Mouse (Mus musculus) intestine, postnatal 0 days (tissue): ENCODE results near the gene Apol9b. TPM values are rescaled to one million over a fixed set of nuclear protein-coding genes. Genes with fewer than 3 reads are reported as not detected.
A peak's percentile ranks its signal among the peaks of the same experiment; 100 is the strongest.
"Not testable (repeated sequence)": the region's sequence is repeated elsewhere in the genome, so short reads cannot be mapped to it uniquely, and the experiment has no call there.

Experiments used
- ATAC-seq: fragments of 200-750 bp; cut with Nextera tagmentation; 2 replicates; pipeline ENCODE4 v1.8.0; 2017; ENCODE audit warnings: mild to moderate bottlenecking, moderate TSS enrichment, moderate library complexity
- H3K27ac ChIP-seq: fragments of 300-500 bp; sonication (generic); 2 replicates; pipeline ENCODE4 v1.5.1; 2014; ENCODE audit warnings: mild to moderate bottlenecking, low read depth, low read length, moderate library complexity
- H3K27me3 ChIP-seq: fragments of 300-500 bp; sonication (generic); replicated peaks from 2 replicates; pipeline ENCODE4 v1.6.1; 2014; ENCODE audit warnings: low read length, mixed read lengths; ENCODE audit not compliant: control insufficient read depth, insufficient read depth
- H3K36me3 ChIP-seq: fragments of 300-500 bp; sonication (generic); 2 replicates; pipeline ENCODE4 v1.6.1; 2014; ENCODE audit warnings: mild to moderate bottlenecking, moderate library complexity; ENCODE audit not compliant: control insufficient read depth, insufficient read depth
- H3K4me1 ChIP-seq: fragments of 300-500 bp; sonication (generic); replicated peaks from 2 replicates; pipeline ENCODE4 v1.6.1; 2014; ENCODE audit warnings: antibody characterized with exemption, low read length, mixed read lengths; ENCODE audit not compliant: control insufficient read depth, insufficient read depth
- H3K4me2 ChIP-seq: fragments of 300-500 bp; sonication (generic); replicated peaks from 2 replicates; pipeline ENCODE4 v1.6.1; 2014; ENCODE audit warnings: low read depth, mild to moderate bottlenecking, moderate library complexity
- H3K4me3 ChIP-seq: fragments of 300-500 bp; sonication (generic); 2 replicates; pipeline ENCODE4 v1.5.1; 2014; ENCODE audit warnings: low read depth, low read length
- H3K9ac ChIP-seq: fragments of 300-500 bp; sonication (generic); 2 replicates; pipeline ENCODE4 v1.6.1; 2014; ENCODE audit warnings: mild to moderate bottlenecking, low read depth, low read length
- H3K9me3 ChIP-seq: fragments of 300-500 bp; sonication (generic); 2 replicates; pipeline ENCODE4 v1.6.1; 2016; ENCODE audit warnings: mixed run types; ENCODE audit not compliant: control insufficient read depth
- CTCF ChIP-seq: sonication (generic); IDR thresholded peaks from 2 replicates; pipeline ENCODE4 v1.5.1; 2016; ENCODE audit warnings: low read depth, mild to moderate bottlenecking, control low read depth, antibody characterized with exemption, moderate library complexity
- WGBS: fragments of 180-500 bp; shearing (Covaris S2); extraction: QIAGEN DNeasy Blood & Tissue Kit; methylation state at CpG from one replicate; pipeline ENCODE4 v1.1.7; 2014; 5-methylcytosine and 5-hydroxymethylcytosine counted together
- polyA plus RNA-seq: library from polyadenylated mRNA; unstranded; fragments of >200 nt; fragmentation: Nextera tagmentation; extraction: Ambion mirVana; gene quantifications from 2 replicates; pipeline ENCODE4 v1.2.1, GENCODE M21; 2015

The Apol9b gene
- polyA plus RNA-seq, 1 experiment from 2014 or later: 4.1 TPM

GRCm38 (mm10) chr15:77740511-77741297 is 11.9 kb downstream of the Apol9b start:
- Histone ChIP-seq H3K27ac (no peak overlapping the region), H3K36me3 (no peaks in the 10 kb centered on the region), H3K4me3 (no peak overlapping the region), H3K27me3 (peaks cover 9% of the 10 kb centered on the region), H3K4me2 (no peak overlapping the region), H3K9ac (no peak overlapping the region), H3K9me3 (no peaks in the 10 kb centered on the region), H3K4me1 (no peaks in the 10 kb centered on the region)
- WGBS: 54% methylated on average over 9 of the region's 9 CpGs
- ATAC-seq: peak; percentile 84
- peak; percentile 74 for TF ChIP-seq CTCF

DNA sequence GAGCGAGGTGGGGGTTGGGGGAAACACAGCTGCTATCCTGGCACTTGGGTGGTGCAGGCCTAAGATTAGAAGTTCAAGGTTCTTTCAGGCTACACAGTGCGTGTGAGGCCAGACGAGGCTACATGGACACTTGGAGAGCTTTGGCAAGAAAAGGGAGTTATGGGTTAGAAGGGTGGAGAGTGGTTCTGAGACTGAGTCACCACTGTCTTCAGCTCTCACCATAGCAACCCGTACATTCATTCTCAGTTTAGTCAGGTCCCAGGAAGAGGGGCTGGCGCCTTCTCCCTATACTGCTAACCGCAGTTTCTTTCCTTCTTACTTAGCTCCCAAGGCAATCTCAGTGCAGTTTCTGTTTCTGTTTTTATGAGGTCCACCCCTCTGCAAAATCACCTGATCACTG is 12.7 kb downstream of the Apol9b start:
- not testable (repeated sequence) for H3K27ac ChIP-seq, H3K36me3 ChIP-seq, H3K4me2 ChIP-seq, H3K9ac ChIP-seq, H3K4me1 ChIP-seq, H3K9me3 ChIP-seq, H3K4me3 ChIP-seq
- peaks cover 17% of the 10 kb centered on the region for H3K27me3 ChIP-seq
- ATAC-seq: peak; percentile 68
- WGBS: 62% methylated on average over 6 of the region's 6 CpGs

DNA sequence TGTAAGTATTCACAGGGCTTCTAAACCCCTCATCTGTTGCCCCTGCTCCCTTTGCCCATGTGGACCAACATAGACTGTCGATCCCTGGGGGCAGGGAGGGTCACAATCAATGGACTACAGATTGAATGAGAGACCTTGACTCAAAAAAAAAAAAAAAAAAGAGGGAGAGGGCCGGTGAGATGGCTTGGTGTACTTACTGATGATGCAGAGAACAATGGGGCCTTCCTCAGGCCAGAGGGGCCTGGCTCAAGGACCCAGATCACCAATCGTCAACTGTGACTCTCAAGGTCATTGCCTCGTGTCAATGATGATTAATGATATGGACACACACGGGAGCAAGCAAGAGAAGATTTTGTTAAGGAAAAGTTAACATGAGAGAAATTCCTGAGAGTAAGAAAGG is 15.8 kb downstream of the Apol9b start:
- no peak overlapping the region for H3K4me3 ChIP-seq
- H3K4me1 ChIP-seq: no peaks in the 10 kb centered on the region
- ATAC-seq: no peak
- peaks cover 3% of the 10 kb centered on the region; the same call in 1 of the 2 replicates for H3K9me3 ChIP-seq
- no peak overlapping the region for H3K27ac ChIP-seq
- no peak overlapping the region for H3K4me2 ChIP-seq
- 16% methylated on average over 5 of the region's 5 CpGs for WGBS
- peaks cover 45% of the 10 kb centered on the region for H3K27me3 ChIP-seq
- H3K9ac ChIP-seq: no peak overlapping the region
- no peaks in the 10 kb centered on the region for H3K36me3 ChIP-seq
- no peak for TF ChIP-seq CTCF

GRCm38 (mm10) chr15:77745081-77745480 is 16.2 kb downstream of the Apol9b start:
- no peak overlapping the region for H3K27ac ChIP-seq
- ATAC-seq: no peak

DNA sequence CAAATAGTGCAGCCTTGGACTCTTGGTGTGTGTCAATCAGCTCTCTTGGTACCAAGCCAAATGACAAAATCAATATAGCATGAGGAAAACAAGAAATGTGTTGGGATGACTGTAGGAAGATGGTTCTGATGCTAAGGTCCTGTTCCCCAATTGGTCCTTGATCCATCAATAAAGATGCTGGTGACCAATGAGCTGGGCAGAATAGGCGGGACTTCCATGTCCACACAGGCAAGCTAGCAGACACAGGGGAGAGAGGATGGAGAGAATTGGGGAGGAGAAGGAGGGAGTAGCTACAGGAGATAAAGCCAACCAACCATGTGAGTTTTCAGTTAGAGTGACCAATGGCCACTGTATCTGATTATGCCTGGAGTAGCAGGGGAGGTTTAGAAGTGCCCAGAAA is 17.5 kb downstream of the Apol9b start:
- Histone ChIP-seq H3K4me2 (no peak overlapping the region), H3K27ac (no peak overlapping the region), H3K36me3 (no peaks in the 10 kb centered on the region), H3K9ac (no peak overlapping the region), H3K9me3 (peaks cover 3% of the 10 kb centered on the region; the same call in 1 of the 2 replicates), H3K4me3 (no peak overlapping the region), H3K4me1 (no peaks in the 10 kb centered on the region), H3K27me3 (peaks cover 59% of the 10 kb centered on the region)
- WGBS: 96% methylated on average over 1 of the region's 1 CpGs
- ATAC-seq: no peak
- TF ChIP-seq CTCF: no peak

More at GRCm38 (mm10) chr15:77745081-77745480, 16.2 kb downstream of the Apol9b start:
- peaks cover 3% of the 10 kb centered on the region; the same call in 1 of the 2 replicates for H3K9me3 ChIP-seq
- H3K4me3 ChIP-seq: no peak overlapping the region
- H3K9ac ChIP-seq: no peak overlapping the region
- H3K4me1 ChIP-seq: no peaks in the 10 kb centered on the region
- H3K36me3 ChIP-seq: no peaks in the 10 kb centered on the region
- no peak for TF ChIP-seq CTCF
- H3K27me3 ChIP-seq: peaks cover 49% of the 10 kb centered on the region
- no peak overlapping the region for H3K4me2 ChIP-seq

GRCm38 (mm10) chr15:77748414-77748813 is 19.6 kb downstream of the Apol9b start:
- H3K4me2 ChIP-seq: no peak overlapping the region
- H3K27ac ChIP-seq: no peak overlapping the region
- no peaks in the 10 kb centered on the region for H3K4me1 ChIP-seq
- no peak overlapping the region for H3K4me3 ChIP-seq
- peaks cover 69% of the 10 kb centered on the region for H3K27me3 ChIP-seq
- no peak for ATAC-seq
- peaks cover 3% of the 10 kb centered on the region; the same call in 1 of the 2 replicates for H3K9me3 ChIP-seq
- no peak for TF ChIP-seq CTCF
- WGBS: 85% methylated on average over 3 of the region's 3 CpGs
- H3K36me3 ChIP-seq: no peaks in the 10 kb centered on the region
- H3K9ac ChIP-seq: no peak overlapping the region
